8 mouse cellular contexts compared by ENCODE assay signal in genomic region chr16:16896382-16897055, GRCm38 (mm10). TPM values are rescaled to one million over a fixed set of nuclear protein-coding genes. Genes with fewer than 3 reads are reported as not detected.
DNase-seq lines count a peak whose midpoint lies in the region; ATAC-seq lines count a peak whose summit lies in the region.

Gene Ppm1f, plus strand, starts transcription at chr16:16896469.

- H3K4me2 ChIP-seq in forebrain, embryonic 14.5 days (ENCODE audit: low read length), result peak within 1 kb of the TSS; percentile 69
- H3K4me2 ChIP-seq in neural tube, embryonic 15.5 days, result peak within 1 kb of the TSS; percentile 74

- peak within 1 kb of the TSS; percentile 77 for H3K9ac ChIP-seq in forebrain, embryonic 14.5 days (ENCODE audit: low read length)
- peak within 1 kb of the TSS; percentile 74 for H3K9ac ChIP-seq in neural tube, embryonic 15.5 days (replicated peaks)

- H3K9me3 ChIP-seq in forebrain, embryonic 14.5 days (replicated peaks; ENCODE audit: control insufficient read depth, low read length), result no peaks in the 10 kb centered on the region
- H3K9me3 ChIP-seq in neural tube, embryonic 15.5 days (replicated peaks), result no peaks in the 10 kb centered on the region

- H3K4me1 ChIP-seq in forebrain, embryonic 14.5 days (ENCODE audit: control insufficient read depth, insufficient read depth, low read length), result peaks cover 8% of the 10 kb centered on the region
- H3K4me1 ChIP-seq in neural tube, embryonic 15.5 days, result peaks cover 27% of the 10 kb centered on the region

- H3K4me3 ChIP-seq in forebrain, embryonic 14.5 days (ENCODE audit: low read depth, low read length), result peak within 1 kb of the TSS; percentile 52
- H3K4me3 ChIP-seq in neural tube, embryonic 15.5 days (replicated peaks), result peak within 1 kb of the TSS; percentile 65

- peak; percentile 94 for DNase-seq in ES-CJ7 (ENCODE audit: low read depth, low spot score)
- DNase-seq in cerebellum, adult 11 months, result peak; percentile 95
- peak; percentile 94 for DNase-seq in forebrain, embryonic 14.5 days (ENCODE audit: low spot score)
- DNase-seq in heart, postnatal 14 days, result peak; percentile 97 to 98
- DNase-seq in layer of hippocampus, adult 11-12 months (ENCODE audit: low spot score), result peak; percentile 96
- DNase-seq in lung, adult 18-20 months, result peak; percentile 94 to 97
- peak; percentile 90 for DNase-seq in testis, postnatal 14 days (ENCODE audit: low spot score)

- ATAC-seq in forebrain, embryonic 14.5 days, result peak; percentile 95
- peak; percentile 92 for ATAC-seq in neural tube, embryonic 15.5 days (ENCODE audit: low FRiP score)

- intact Hi-C loops in heart, postnatal 14 days (cut with DNase I), result loop anchor here (1.0 kb wide), 1 partner anchor 16 kb away; no protein-coding TSS in a partner anchor

- 1% methylated on average over 29 of the region's 29 CpGs for WGBS in forebrain, embryonic 14.5 days
- WGBS in neural tube, embryonic 15.5 days, result under 1% methylated on average over 29 of the region's 29 CpGs

- peaks cover 27% of the 10 kb centered on the region for H3K36me3 ChIP-seq in forebrain, embryonic 14.5 days (ENCODE audit: control insufficient read depth, insufficient read depth, low read length)
- H3K36me3 ChIP-seq in neural tube, embryonic 15.5 days, result peaks cover 22% of the 10 kb centered on the region

- no peaks in the 10 kb centered on the region for H3K27me3 ChIP-seq in forebrain, embryonic 14.5 days (replicated peaks; ENCODE audit: control insufficient read depth, insufficient read depth, low read length)
- H3K27me3 ChIP-seq in neural tube, embryonic 15.5 days (replicated peaks), result no peaks in the 10 kb centered on the region

- H3K27ac ChIP-seq in forebrain, embryonic 14.5 days (ENCODE audit: low read depth, low read length), result peak within 1 kb of the TSS; percentile 11
- H3K27ac ChIP-seq in neural tube, embryonic 15.5 days (replicated peaks), result peak within 1 kb of the TSS; percentile 80

RNA-seq across cellular contexts. Expression of gene Ppm1f, which starts in this region (rescaled TPM):
- polyA plus RNA-seq in forebrain, embryonic 14.5 days (2014; fragmentation: Nextera tagmentation; extraction: Ambion mirVana), result 12.0 and 14.6 TPM in 2 replicates
- total RNA-seq in heart, postnatal 14 days (2021), result 10 to 100 TPM; 33.4 to 35.7 TPM
- 25.6 and 27.8 TPM in 2 replicates for polyA plus RNA-seq in neural tube, embryonic 15.5 days (2015; fragmentation: Nextera tagmentation; extraction: Ambion mirVana)

Comparison
In these comparisons a context has a peak if more than half of its experiments do, and no peak if none do; other contexts are left out.
1. Peak in every context shown above with its lines: DNase-seq, ATAC-seq, H3K4me3 ChIP-seq and H3K27ac ChIP-seq.